Mouse (Mus musculus): Measurements from ENCODE around the gene Daam1.

GRCm38 (mm10) chr12:71899566-71899965 lies 68.7 kb downstream of the Daam1 start:
- TF ChIP-seq CTCF (conservative IDR thresholded peaks at IDR 0.05; ENCODE audit: low read length) (no peak), NANOG (IDR thresholded peaks at IDR 0.05; ENCODE audit: borderline replicate concordance, low read length) (no peak), POU5F1 (IDR thresholded peaks at IDR 0.05; ENCODE audit: borderline replicate concordance, low read length) (no peak)
